Mouse (Mus musculus): ENCODE results near the gene Itgb3bp.

The Itgb3bp gene

DNA sequence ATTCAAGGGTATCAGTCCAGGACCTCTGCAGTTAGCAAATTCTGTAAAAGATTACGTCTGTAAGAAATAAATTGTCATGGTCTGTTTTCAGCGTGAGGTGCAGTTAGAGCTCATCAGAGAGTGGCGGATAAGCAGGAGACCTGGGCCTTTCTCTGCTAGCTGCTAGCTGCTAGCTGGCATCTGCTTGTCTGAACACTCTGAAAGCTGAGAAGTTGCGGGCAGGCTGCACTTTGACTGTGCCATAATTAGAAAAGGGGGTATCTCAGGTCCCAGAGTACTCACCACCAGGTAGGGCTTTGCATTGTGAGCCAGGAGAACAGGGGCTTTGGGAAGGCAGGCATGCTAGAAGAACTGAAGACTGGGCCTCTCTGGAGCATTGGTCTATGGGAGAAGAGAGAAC, 2.2 kb upstream of the Itgb3bp start:
- DNase-seq (ENCODE audit: low spot score in 2 of 2), result peak; percentile 35 to 39

- no peak for DNase-seq (ENCODE audit: low spot score in 2 of 2)
Observed at GRCm38 (mm10) chr4:99931240-99931580, 1.6 kb upstream of the Itgb3bp start.

GRCm38 (mm10) chr4:99930518-99931239, 1.1 kb upstream of the Itgb3bp start:
- peak; percentile 35 to 40 for DNase-seq (ENCODE audit: low spot score in 2 of 2)

DNA sequence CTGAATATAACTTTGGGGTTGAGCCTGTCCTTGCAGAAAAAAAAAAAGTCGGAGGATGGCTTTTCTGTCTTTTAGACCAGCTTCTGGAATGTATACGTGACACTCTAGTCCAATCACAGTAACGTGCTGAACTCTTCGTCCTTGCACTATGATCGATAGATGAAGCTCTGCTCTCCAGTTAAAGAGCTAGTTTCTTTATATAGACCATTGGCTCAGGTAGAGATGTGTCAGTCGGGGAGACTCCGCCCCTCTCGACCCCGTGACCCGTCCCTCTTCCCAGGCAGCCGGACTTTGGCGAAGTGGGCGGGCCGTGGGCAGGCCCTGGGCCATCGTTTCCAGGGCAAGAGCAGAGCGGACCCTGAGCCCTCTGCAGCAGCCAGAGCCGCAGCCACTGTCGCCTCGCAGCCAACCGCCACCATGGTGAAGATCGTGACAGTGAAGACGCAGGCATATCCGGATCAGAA, 432 bp downstream of the Itgb3bp start, which contains the start of gene Pgm1:
Gene Pgm1, plus strand, starts transcription at position 266 of the 464 bp plus-strand sequence.
- peak; percentile 87 to 89 for DNase-seq (ENCODE audit: low spot score in 2 of 2)

GRCm38 (mm10) chr4:99928521-99928920, 1.1 kb downstream of the Itgb3bp start:
- no peak for DNase-seq (ENCODE audit: low spot score in 2 of 2)

DNA sequence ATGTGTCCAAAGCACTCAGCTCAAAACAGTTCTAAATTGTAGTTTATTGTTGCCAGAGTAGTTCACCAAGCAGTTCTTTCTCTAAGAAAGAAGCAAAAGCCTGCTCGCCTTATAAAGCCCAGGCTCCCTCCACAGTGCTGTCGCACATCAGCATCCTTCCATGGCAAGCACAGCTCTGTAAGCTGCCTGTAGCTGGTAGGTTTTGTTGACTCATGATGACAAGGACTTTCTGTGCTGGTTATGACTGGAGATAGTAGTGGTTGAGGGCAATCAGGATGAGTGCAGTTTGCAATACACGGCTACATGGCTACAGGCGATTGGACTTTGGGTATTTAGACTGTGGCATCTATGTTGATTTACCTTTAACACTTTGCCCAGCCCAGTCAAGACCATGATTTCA, 3.2 kb downstream of the Itgb3bp start:
- no peak for DNase-seq (ENCODE audit: low spot score in 2 of 2)

DNA sequence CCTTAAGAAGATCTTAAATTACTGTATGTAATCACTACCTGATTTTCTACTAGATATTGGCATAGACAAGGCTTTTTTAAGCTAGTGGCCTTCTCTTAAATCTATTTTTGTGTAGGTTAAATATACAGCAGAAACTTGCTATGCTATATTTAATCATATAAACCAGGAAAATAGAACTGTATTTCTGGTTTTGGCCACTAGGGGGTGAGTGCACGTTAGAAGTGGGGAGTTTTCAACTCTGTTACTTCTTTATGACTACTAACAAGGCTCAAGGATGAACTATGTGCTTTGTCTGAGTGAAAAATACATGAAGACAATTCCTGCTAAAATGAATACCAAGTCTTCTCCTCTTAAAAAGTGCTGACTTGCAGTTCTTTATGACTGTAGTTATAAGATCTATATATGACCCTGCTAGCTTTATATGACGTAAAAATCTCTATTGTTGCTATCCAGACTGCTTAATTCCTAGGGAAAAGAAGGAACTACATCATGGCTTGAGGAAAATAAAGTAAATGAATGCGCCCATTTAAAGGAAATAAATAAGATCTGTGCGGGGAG, 15.6 kb downstream of the Itgb3bp start:
- DNase-seq (ENCODE audit: low spot score in 2 of 2), result no peak

DNA sequence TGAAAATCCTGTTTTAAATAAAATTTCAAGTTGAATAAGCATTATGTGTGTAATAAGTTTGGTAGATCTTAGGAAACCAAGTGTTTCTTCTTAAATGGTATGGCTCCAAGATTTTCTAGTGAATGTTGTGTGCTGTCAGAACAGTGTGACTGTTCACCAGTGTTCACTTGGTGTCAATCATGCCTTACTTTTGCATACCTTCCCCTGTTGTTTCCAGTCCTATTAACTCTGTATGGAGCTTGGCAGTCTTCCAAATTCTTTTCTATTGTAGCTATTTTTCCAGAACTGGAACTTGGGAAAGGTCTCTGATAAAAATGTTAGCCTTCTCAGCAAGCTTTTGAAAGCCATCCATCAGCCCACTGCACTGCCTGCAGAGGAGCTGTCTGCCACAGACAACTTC, 47.2 kb downstream of the Itgb3bp start:
- no peak for DNase-seq (ENCODE audit: low spot score in 2 of 2)

GRCm38 (mm10) chr4:99881882-99882281, 47.7 kb downstream of the Itgb3bp start:
- DNase-seq (ENCODE audit: low spot score in 2 of 2), result no peak

GRCm38 (mm10) chr4:99829094-99830073, 100.2 kb downstream of the Itgb3bp start, which contains the start of gene Efcab7:
Gene Efcab7, plus strand, starts transcription at chr4:99829198.
- peak; percentile 60 to 82 for DNase-seq (ENCODE audit: low spot score in 2 of 2)

- no peak for DNase-seq (ENCODE audit: low spot score in 2 of 2)
Observed at GRCm38 (mm10) chr4:99828739-99829093, 100.9 kb downstream of the Itgb3bp start.

DNA sequence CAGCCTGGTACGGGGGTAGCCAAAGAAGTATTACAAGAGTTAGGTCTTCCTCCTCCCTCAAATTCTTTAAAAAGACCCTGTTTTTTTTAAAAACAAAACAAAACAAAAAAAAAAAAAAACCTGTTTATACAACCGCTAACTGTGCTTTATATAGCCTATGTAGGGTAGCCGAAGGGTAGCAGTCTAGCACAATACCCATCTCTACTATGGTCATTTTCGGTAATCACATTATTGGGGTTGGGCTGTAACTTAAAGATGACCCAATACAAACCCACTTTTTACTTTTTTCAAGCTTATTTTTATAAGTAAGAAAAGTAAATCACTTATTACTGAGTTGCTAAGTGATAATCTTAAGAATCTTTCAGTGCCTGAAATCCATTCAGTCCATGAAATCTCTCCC, 101.3 kb downstream of the Itgb3bp start:
- DNase-seq (ENCODE audit: low spot score in 2 of 2), result no peak

DNA sequence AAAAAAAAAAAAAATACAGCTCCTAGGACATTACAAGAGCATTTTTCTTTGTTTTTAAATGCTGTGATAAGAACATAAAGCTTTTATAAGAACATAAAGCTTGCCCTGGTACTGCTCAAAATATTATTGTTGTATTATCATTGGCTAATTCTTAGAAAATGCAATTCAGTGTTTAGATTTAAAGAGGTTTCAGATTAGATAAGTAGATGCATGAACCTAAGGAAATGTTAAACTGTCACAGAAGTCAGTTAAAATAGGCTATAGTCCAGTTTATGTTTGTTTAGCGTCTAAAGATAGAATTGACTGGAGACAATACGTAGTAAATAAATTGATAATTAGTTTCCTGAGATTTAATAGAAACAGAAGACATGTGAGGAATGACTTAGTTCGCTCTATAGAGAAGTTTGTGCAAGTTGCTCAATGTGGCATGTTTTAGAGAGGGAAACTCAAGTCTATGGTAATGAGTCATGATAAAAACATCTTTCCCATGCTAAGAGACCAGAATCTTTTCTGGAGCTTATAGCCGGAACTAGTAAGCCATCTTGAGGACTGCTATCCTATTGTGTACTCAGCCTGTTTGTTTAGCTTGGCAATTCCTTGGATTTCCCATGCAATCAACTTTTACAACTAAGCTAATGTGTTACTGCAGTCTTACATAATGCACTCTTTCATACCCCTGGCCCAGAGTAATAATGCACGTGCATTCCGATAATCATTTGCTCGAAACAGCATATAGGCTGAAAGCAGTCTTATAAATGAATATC, 112.7 kb downstream of the Itgb3bp start:
- no peak for DNase-seq (ENCODE audit: low spot score in 2 of 2)

- no peak for DNase-seq (ENCODE audit: low spot score in 2 of 2)
Observed at GRCm38 (mm10) chr4:99792365-99792764, 137.2 kb downstream of the Itgb3bp start.

DNA sequence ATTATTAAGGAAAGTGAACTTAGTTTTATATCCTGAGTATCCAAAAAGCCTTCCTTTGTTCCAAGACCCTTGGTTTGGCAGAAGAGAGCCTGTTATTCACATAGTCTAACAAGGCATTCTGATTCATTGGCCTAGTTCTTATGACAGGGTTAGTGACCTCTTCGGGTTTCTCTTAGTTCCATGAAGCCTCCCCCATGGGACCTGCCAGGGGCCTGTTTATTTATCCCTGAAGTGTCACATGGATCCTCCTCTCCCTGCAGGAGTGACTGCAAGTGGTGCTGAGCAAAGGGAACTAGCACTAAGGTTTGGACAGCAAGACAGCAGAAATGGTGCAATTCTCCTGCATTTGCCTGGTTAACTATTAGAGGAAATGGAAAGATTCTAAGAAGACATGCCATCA, 156.6 kb downstream of the Itgb3bp start:
- DNase-seq (ENCODE audit: low spot score in 2 of 2), result peak; percentile 4 to 7

DNA sequence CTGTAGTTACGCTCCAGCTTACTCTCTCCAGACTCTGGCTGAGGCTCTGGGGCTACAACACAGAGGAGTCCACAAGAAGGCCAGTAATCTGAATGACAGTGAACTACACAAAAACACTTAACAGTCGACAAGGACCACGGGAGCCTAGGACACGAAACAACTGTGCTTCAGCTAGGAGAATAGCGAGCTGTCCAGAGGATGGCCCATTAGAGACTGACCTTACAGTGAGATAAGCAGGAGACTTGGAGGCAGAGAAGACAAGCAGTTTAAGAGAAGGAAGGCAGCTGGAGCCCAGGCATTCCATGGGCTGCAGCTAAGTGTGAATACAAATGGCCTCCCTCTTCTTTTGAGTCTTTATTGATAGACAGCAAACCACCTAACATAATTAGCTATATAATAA, 159.1 kb downstream of the Itgb3bp start:
- no peak for DNase-seq (ENCODE audit: low spot score in 2 of 2)

GRCm38 (mm10) chr4:99766753-99767152, 162.9 kb downstream of the Itgb3bp start:
- DNase-seq (ENCODE audit: low spot score in 2 of 2), result peak; percentile 36 to 57

GRCm38 (mm10) chr4:99766303-99766702, 163.3 kb downstream of the Itgb3bp start:
- no peak for DNase-seq (ENCODE audit: low spot score in 2 of 2)

- no peak for DNase-seq (ENCODE audit: low spot score in 2 of 2)
Observed at GRCm38 (mm10) chr4:99752426-99752825, 177.2 kb downstream of the Itgb3bp start.

GRCm38 (mm10) chr4:99739836-99740235, 189.8 kb downstream of the Itgb3bp start:
- DNase-seq (ENCODE audit: low spot score in 2 of 2), result no peak

GRCm38 (mm10) chr4:99725914-99726451, 203.6 kb downstream of the Itgb3bp start:
- DNase-seq (ENCODE audit: low spot score in 2 of 2), result no peak
